Mouse (Mus musculus): ENCODE data around the gene Gnb1l.

DNA sequence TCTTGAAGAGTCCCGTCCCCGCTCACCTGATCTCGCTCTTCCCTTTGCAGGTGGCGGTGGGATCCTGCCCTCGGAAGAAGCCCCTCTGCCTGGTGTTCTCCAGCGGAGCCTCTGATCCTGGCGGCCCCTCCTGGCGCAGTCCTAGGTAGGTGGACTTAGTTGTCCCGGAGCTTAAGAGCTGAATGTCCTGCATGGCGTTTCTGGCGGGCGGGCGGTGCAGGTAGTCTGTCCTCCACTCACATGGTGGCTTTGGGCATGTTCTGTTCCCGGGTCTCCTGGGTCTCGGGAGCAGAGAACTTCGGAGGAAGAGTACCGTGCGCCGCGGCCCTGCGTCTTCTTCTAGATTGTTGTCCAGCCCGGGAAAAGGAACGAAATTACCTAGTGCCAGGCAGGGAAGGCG, 483 bp downstream of the Gnb1l start:
- no peak for TF ChIP-seq CTCF (IDR thresholded peaks at IDR 0.05; ENCODE audit: low read depth)
- TF ChIP-seq EP300 (IDR thresholded peaks at IDR 0.05; ENCODE audit: low read depth) = no peak

All from liver, postnatal 0 days (tissue).